26 mouse cellular contexts compared by ENCODE assay signal in the genomic region with DNA sequence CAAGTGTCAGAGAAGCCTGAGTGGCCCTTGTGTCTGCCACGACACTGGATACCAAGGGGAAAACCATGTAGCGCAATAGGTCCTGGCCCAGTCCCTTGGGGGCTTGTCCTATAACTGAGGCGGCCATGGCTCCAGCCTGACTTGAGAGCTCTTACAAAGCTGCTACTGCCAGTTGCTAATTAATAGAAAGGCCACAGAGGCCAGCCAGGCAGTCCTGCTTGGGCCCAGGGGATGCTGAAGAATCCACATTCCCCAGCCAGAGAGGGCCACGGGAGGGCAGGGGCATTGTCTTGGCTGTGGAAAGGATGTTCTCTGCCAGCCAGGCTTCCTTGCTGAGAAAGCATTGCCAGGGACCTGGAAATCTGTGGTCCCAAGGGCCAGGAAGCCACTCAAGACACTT. TPM values are rescaled to one million over a fixed set of nuclear protein-coding genes. Genes with fewer than 3 reads are reported as not detected.
DNase-seq lines count a peak whose midpoint lies in the region; ATAC-seq and TF ChIP-seq lines count a peak whose summit lies in the region.
"Had no signal": no experiment of that assay in that cellular context is flagged by ENCODE, and none has a peak within 500 bp of the region (broad histone marks: within the 10 kb centered on the region; RNA-seq: fewer than 3 reads in every experiment).

No protein-coding gene starts in this region.

- H3K79me2 ChIP-seq in heart, adult 2 months (replicated peaks; ENCODE audit: control insufficient read depth, insufficient read depth, low read length) = no peaks in the 10 kb centered on the region

- TF ChIP-seq CTCF in heart, adult 2 months (IDR thresholded peaks at IDR 0.05) = no peak

- peak overlapping the region; percentile 62; the same call in 1 of the 2 replicates for H3K27ac ChIP-seq in heart, embryonic 10.5 days
- no peak overlapping the region for H3K27ac ChIP-seq in heart, adult 2 months
- peak overlapping the region; percentile 56 for H3K27ac ChIP-seq in heart, embryonic 13.5 days (replicated peaks)
- H3K27ac ChIP-seq: forebrain, embryonic 10.5 days; forebrain, embryonic 13.5 days; hindbrain, embryonic 14.5 days; hindbrain, postnatal 0 days had no signal

- no peak for ATAC-seq in heart, embryonic 13.5 days (ENCODE audit: extremely low read depth, insufficient number of reproducible peaks, low FRiP score, low TSS enrichment)
- ATAC-seq: forebrain, embryonic 13.5 days; forebrain, embryonic 16.5 days; hindbrain, postnatal 0 days; inflammation-experienced regulatory T-cells, adult 6 months; intestine, embryonic 16.5 days; Patski had no signal

- H3K9me3 ChIP-seq in heart, embryonic 10.5 days = no peaks in the 10 kb centered on the region
- no peaks in the 10 kb centered on the region for H3K9me3 ChIP-seq in heart, embryonic 13.5 days
- H3K9me3 ChIP-seq: forebrain, embryonic 10.5 days; forebrain, embryonic 13.5 days had no signal

- 32% methylated on average over 4 of the region's 4 CpGs for WGBS in heart, embryonic 10.5 days
- 34% methylated on average over 4 of the region's 4 CpGs for WGBS in heart, adult 2 months
- WGBS in heart, embryonic 13.5 days = 43% methylated on average over 4 of the region's 4 CpGs

- TF ChIP-seq POLR2A in heart, adult 2 months (IDR thresholded peaks at IDR 0.05; ENCODE audit: insufficient read depth, low read depth, low read length) = no peak

- intact Hi-C loops in heart, adult 2 months (cut with DNase I) = no loop called here
- intact Hi-C loops in heart, postnatal 25 days (cut with DNase I) = no loop called here

- H3K27me3 ChIP-seq in heart, embryonic 10.5 days (ENCODE audit: insufficient read depth, poor library complexity, severe bottlenecking) = peaks cover 19% of the 10 kb centered on the region
- H3K27me3 ChIP-seq in heart, adult 2 months (ENCODE audit: control insufficient read depth, insufficient read depth, low read length) = no peaks in the 10 kb centered on the region
- H3K27me3 ChIP-seq in heart, embryonic 13.5 days (replicated peaks) = peaks cover 22% of the 10 kb centered on the region

- H3K4me3 ChIP-seq in heart, embryonic 10.5 days = no peak overlapping the region
- no peak overlapping the region for H3K4me3 ChIP-seq in heart, adult 2 months
- H3K4me3 ChIP-seq in heart, embryonic 13.5 days = no peak overlapping the region
- H3K4me3 ChIP-seq: forebrain, embryonic 10.5 days; forebrain, embryonic 13.5 days had no signal

- no peak overlapping the region for H3K9ac ChIP-seq in heart, adult 2 months (ENCODE audit: low read depth, low read length)
- H3K9ac ChIP-seq in heart, embryonic 13.5 days = peak overlapping the region; percentile 37; the same call in 1 of the 2 replicates
- H3K9ac ChIP-seq: forebrain, embryonic 13.5 days; hindbrain, embryonic 14.5 days had no signal

- no peak overlapping the region for H3K4me2 ChIP-seq in heart, embryonic 13.5 days
- H3K4me2 ChIP-seq: forebrain, embryonic 13.5 days; hindbrain, embryonic 14.5 days had no signal

- H3K4me1 ChIP-seq in heart, embryonic 10.5 days = peaks cover 84% of the 10 kb centered on the region
- peaks cover 2% of the 10 kb centered on the region; the same call in 1 of the 2 replicates for H3K4me1 ChIP-seq in heart, adult 2 months (ENCODE audit: control insufficient read depth, insufficient read depth, low read length)
- peaks cover 68% of the 10 kb centered on the region for H3K4me1 ChIP-seq in heart, embryonic 13.5 days

- H3K36me3 ChIP-seq in heart, embryonic 10.5 days = 0 out of 2 replicates have a peak, but pooled peaks cover 10% of the 10 kb centered on the region
- no peaks in the 10 kb centered on the region for H3K36me3 ChIP-seq in heart, adult 2 months (ENCODE audit: control insufficient read depth, insufficient read depth, low read length)
- no peaks in the 10 kb centered on the region for H3K36me3 ChIP-seq in heart, embryonic 13.5 days
- H3K36me3 ChIP-seq: forebrain, embryonic 10.5 days had no signal

- peak; percentile 44 for DNase-seq in adrenal gland, postnatal 10 days
- no peak for DNase-seq in adrenal gland, postnatal 4 days (ENCODE audit: low spot score in 2 of 2)
- no peak for DNase-seq in heart, embryonic 10.5 days (ENCODE audit: low spot score)
- no peak for DNase-seq in heart, adult 2 months
- no peak for DNase-seq in heart, postnatal 25 days (ENCODE audit: low spot score)
- peak; percentile 22 for DNase-seq in Muller cell, postnatal 12 days (ENCODE audit: inconsistent ontology term)
- no peak for DNase-seq in right cerebral cortex, postnatal 10 days (ENCODE audit: low spot score in 2 of 2)
- DNase-seq: adrenal gland, adult 8-10 months; cerebellum, adult 18-20 months; cerebellum, adult 9-10 months; cerebellum, postnatal 14 days; gastrocnemius, postnatal 10 days; gastrocnemius, postnatal 36 days; heart, postnatal 36 days; kidney, adult 18-20 months; kidney, adult 9 months had no signal

- TF ChIP-seq EP300 in heart, adult 2 months (IDR thresholded peaks at IDR 0.05; ENCODE audit: insufficient read depth, low read depth, low read length) = no peak

RNA-seq across cellular contexts. Expression of gene Hcn4, which starts 6.4 kb away (rescaled TPM):
- total RNA-seq in adrenal gland, postnatal 10 days (2021) = 1 to 10 TPM in 1 of 2 experiments, under 1 TPM in 1; 0.66 to 1.3 TPM
- 1 to 10 TPM; 2.1 to 2.9 TPM for total RNA-seq in adrenal gland, postnatal 4 days (2021)
- 3.0 and 3.8 TPM in 2 replicates for polyA plus RNA-seq in heart, embryonic 10.5 days (2016; fragmentation: Nextera tagmentation; extraction: Ambion mirVana)
- total RNA-seq in heart, adult 2 months (2021) = 1 to 10 TPM; 8.1 to 9.1 TPM
- 6.1 and 7.7 TPM in 2 replicates for polyA plus RNA-seq in heart, adult 2 months (2012; rRNA removed)
- 1.3 and 1.8 TPM in 2 replicates for polyA plus RNA-seq in heart, embryonic 13.5 days (2015; fragmentation: Nextera tagmentation; extraction: Ambion mirVana)
- 1 to 10 TPM; 6.5 to 7.0 TPM for total RNA-seq in heart, postnatal 25 days (2021)
- total RNA-seq: granulocyte monocyte progenitor cell, adult 5-6 weeks had no signal
- polyA plus RNA-seq: inflammation-experienced regulatory T-cells, adult 6 months had no signal

Comparison
In these comparisons a context has a peak if more than half of its experiments do, and no peak if none do; other contexts are left out.
1. DNase-seq: peak in adrenal gland, postnatal 10 days (single experiment) and Muller cell, postnatal 12 days (single experiment); none in adrenal gland, postnatal 4 days (0 of 2), heart, embryonic 10.5 days (single experiment), heart, adult 2 months (0 of 2), heart, postnatal 25 days (single experiment) and right cerebral cortex, postnatal 10 days (0 of 2).